ENCODE assay signal across 12 mouse cellular contexts in genomic region chr17:7565771-7566170, GRCm38 (mm10).
"Had no signal": no experiment of that assay in that cellular context is flagged by ENCODE, and none has a peak within 500 bp of the region (broad histone marks: within the 10 kb centered on the region; RNA-seq: fewer than 3 reads in every experiment).

No protein-coding gene starts in this region.

- DNase-seq: retina, postnatal 1 day; right cerebral cortex, adult 18-20 months; right cerebral cortex, postnatal 14 days; right cerebral cortex, postnatal 25 days; right cerebral cortex, postnatal 4 days; spleen, adult 18-20 months; thymus, adult 18-20 months; thymus, adult 2 months; thymus, postnatal 14 days; thymus, postnatal 25 days; thymus, postnatal 36 days; thymus, postnatal 4 days had no signal
